Mouse (Mus musculus) hindbrain, postnatal 0 days (tissue): ENCODE measurements at regions not wholly inside any gene's neighbourhood (a gene's known extent, or its start where the extent isn't known, plus 50 kb on each side); places are given as distances from the start of the nearest gene placed in this dataset.

Experiments
- ATAC-seq: fragments of 200-750 bp; cut with Nextera tagmentation; 2 replicates; pipeline ENCODE4 v1.8.0; 2017; ENCODE audit warnings: mild to moderate bottlenecking, moderate TSS enrichment, moderate library complexity
- DNase-seq: peaks from one replicate; pipeline ENCODE4 v3.0.0-alpha.2; 2015; ENCODE audit warnings: low spot score
- H3K27ac ChIP-seq: fragments of 300-500 bp; sonication (generic); 2 replicates; pipeline ENCODE4 v1.5.1; 2014; ENCODE audit warnings: mild to moderate bottlenecking
- H3K27me3 ChIP-seq: fragments of 300-500 bp; sonication (generic); 2 replicates; pipeline ENCODE4 v1.6.1; 2014; ENCODE audit warnings: low read length, mixed read lengths; ENCODE audit not compliant: insufficient read depth
- H3K36me3 ChIP-seq: fragments of 300-500 bp; sonication (generic); 2 replicates; pipeline ENCODE4 v1.6.1; 2014; ENCODE audit warnings: low read length, mixed read lengths; ENCODE audit not compliant: insufficient read depth
- H3K4me1 ChIP-seq: fragments of 300-500 bp; sonication (generic); 2 replicates; pipeline ENCODE4 v1.6.1; 2014; ENCODE audit warnings: antibody characterized with exemption, low read length, mixed read lengths; ENCODE audit not compliant: insufficient read depth
- H3K4me2 ChIP-seq: fragments of 300-500 bp; sonication (generic); 2 replicates; pipeline ENCODE4 v1.6.1; 2014; ENCODE audit warnings: low read depth, mild to moderate bottlenecking, low read length, moderate library complexity, mixed read lengths
- H3K4me3 ChIP-seq: fragments of 300-500 bp; sonication (generic); 2 replicates; pipeline ENCODE4 v1.5.1; 2014; ENCODE audit warnings: low read length
- H3K9ac ChIP-seq: fragments of 300-500 bp; sonication (generic); replicated peaks from 2 replicates; pipeline ENCODE4 v1.6.1; 2014; ENCODE audit warnings: mild to moderate bottlenecking, low read length, moderate library complexity, mixed read lengths
- H3K9me3 ChIP-seq: fragments of 300-500 bp; sonication (generic); 2 replicates; pipeline ENCODE4 v1.6.1; 2016; ENCODE audit warnings: low read length, mixed read lengths
- CTCF ChIP-seq: IDR thresholded peaks from 2 replicates; pipeline ENCODE4 v1.5.1; 2016; ENCODE audit warnings: antibody characterized with exemption, control low read depth, low read depth
- WGBS: fragments of 180-500 bp; shearing (Covaris S2); extraction: QIAGEN DNeasy Blood & Tissue Kit; methylation state at CpG from one replicate; pipeline ENCODE4 v1.1.7; 2014; 5-methylcytosine and 5-hydroxymethylcytosine counted together

- TF ChIP-seq CTCF: no peak
- ATAC-seq (no peak), DNase-seq (peak; percentile 3)
- 28% methylated on average over 15 of the region's 15 CpGs for WGBS
- Histone ChIP-seq H3K4me3 (no peak overlapping the region), H3K9me3 (no peaks in the 10 kb centered on the region), H3K36me3 (no peaks in the 10 kb centered on the region), H3K4me2 (peak overlapping the region; percentile 18; the same call in 1 of the 2 replicates), H3K9ac (no peak overlapping the region), H3K4me1 (no peaks in the 10 kb centered on the region), H3K27ac (no peak overlapping the region), H3K27me3 (no peaks in the 10 kb centered on the region)
Observed at GRCm38 (mm10) chr3:121886870-121887605, 65.3 kb upstream of the Arhgap29 start.

GRCm38 (mm10) chr3:121886309-121886708, 66.0 kb upstream of the Arhgap29 start:
- Histone ChIP-seq H3K36me3 (no peaks in the 10 kb centered on the region), H3K4me3 (no peak overlapping the region), H3K27ac (no peak overlapping the region), H3K4me1 (no peaks in the 10 kb centered on the region), H3K9me3 (no peaks in the 10 kb centered on the region), H3K4me2 (0 out of 2 replicates have a peak overlapping the region, but pooled peaks have one; percentile 18), H3K27me3 (no peaks in the 10 kb centered on the region), H3K9ac (no peak overlapping the region)
- ATAC-seq (no peak), DNase-seq (no peak)
- no peak for TF ChIP-seq CTCF
- 58% methylated on average over 10 of the region's 10 CpGs for WGBS

GRCm38 (mm10) chr3:121885265-121886178, 66.8 kb upstream of the Arhgap29 start:
- 24% methylated on average over 10 of the region's 10 CpGs for WGBS
- no peaks in the 10 kb centered on the region for H3K9me3 ChIP-seq
- H3K4me2 ChIP-seq: peak overlapping the region; percentile 39
- no peak for DNase-seq
- no peak for TF ChIP-seq CTCF
- no peak overlapping the region for H3K4me3 ChIP-seq
- no peaks in the 10 kb centered on the region for H3K27me3 ChIP-seq
- no peak overlapping the region for H3K9ac ChIP-seq
- H3K4me1 ChIP-seq: no peaks in the 10 kb centered on the region
- no peak overlapping the region for H3K27ac ChIP-seq
- ATAC-seq: no peak
- no peaks in the 10 kb centered on the region for H3K36me3 ChIP-seq

- no peaks in the 10 kb centered on the region for H3K27me3 ChIP-seq
- ATAC-seq (peak; percentile 69), DNase-seq (peak; percentile 97)
- no peaks in the 10 kb centered on the region for H3K36me3 ChIP-seq
- H3K4me1 ChIP-seq: no peaks in the 10 kb centered on the region
- peak overlapping the region; percentile 39 for H3K4me2 ChIP-seq
- H3K9me3 ChIP-seq: no peaks in the 10 kb centered on the region
- H3K27ac ChIP-seq: no peak overlapping the region
- H3K4me3 ChIP-seq: no peak overlapping the region
- TF ChIP-seq CTCF: peak; percentile 95
- H3K9ac ChIP-seq: no peak overlapping the region
- WGBS: 19% methylated on average over 18 of the region's 18 CpGs
Observed at GRCm38 (mm10) chr3:121884328-121885248, 67.8 kb upstream of the Arhgap29 start.

GRCm38 (mm10) chr3:121880355-121880754, 65.3 kb upstream of the Abcd3 start:
- Histone ChIP-seq H3K9me3 (no peaks in the 10 kb centered on the region), H3K9ac (no peak overlapping the region), H3K4me1 (no peaks in the 10 kb centered on the region), H3K27me3 (no peaks in the 10 kb centered on the region), H3K4me2 (no peak overlapping the region), H3K4me3 (no peak overlapping the region), H3K36me3 (no peaks in the 10 kb centered on the region), H3K27ac (no peak overlapping the region)
- DNase-seq (no peak), ATAC-seq (no peak)
- 93% methylated on average over 8 of the region's 8 CpGs for WGBS
- no peak for TF ChIP-seq CTCF

GRCm38 (mm10) chr3:121875072-121875471, 60.0 kb upstream of the Abcd3 start:
- Histone ChIP-seq H3K4me3 (no peak overlapping the region), H3K9ac (no peak overlapping the region), H3K36me3 (no peaks in the 10 kb centered on the region), H3K4me1 (no peaks in the 10 kb centered on the region), H3K27ac (no peak overlapping the region), H3K9me3 (no peaks in the 10 kb centered on the region), H3K4me2 (no peak overlapping the region), H3K27me3 (no peaks in the 10 kb centered on the region)
- DNase-seq (no peak), ATAC-seq (no peak)
- TF ChIP-seq CTCF: no peak
- 76% methylated on average over 4 of the region's 4 CpGs for WGBS
